Mouse (Mus musculus) thymus, postnatal 0 days (tissue): ENCODE measurements around the gene Mmd2. TPM values are rescaled to one million over a fixed set of nuclear protein-coding genes. Genes with fewer than 3 reads are reported as not detected.

Experiments
- DNase-seq: peaks from one replicate; pipeline ENCODE4 v3.0.0-alpha.2; 2015; ENCODE audit warnings: low spot score
- polyA plus RNA-seq: library from polyadenylated mRNA; unstranded; fragments of >200 nt; fragmentation: Nextera tagmentation; extraction: Ambion mirVana; gene quantifications from 2 replicates; pipeline ENCODE4 v1.2.1, GENCODE M21; 2015

Mmd2 gene
- polyA plus RNA-seq, 1 experiment from 2014 or later: 0.07 TPM

DNA sequence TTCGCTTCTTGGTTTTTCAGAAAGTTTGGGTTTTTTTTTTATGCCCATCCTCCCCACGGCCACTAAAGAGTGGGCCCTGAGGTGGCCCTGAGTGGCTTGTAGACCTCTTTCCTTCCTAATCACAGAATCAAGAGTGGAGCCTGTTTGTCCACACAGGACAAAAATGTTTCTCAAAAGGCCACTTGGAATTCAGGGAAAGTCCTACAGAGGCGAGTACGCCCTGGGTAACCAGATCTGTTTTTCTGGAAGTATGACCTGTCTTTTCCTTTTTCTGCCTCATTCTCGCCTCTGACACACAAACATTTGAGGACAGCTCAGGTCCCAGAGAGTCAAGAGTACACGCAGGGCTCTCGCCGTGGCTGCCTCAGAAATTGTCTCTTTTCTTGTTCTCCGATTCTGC is 59.2 kb downstream of the Mmd2 start:
- no peak for DNase-seq

GRCm38 (mm10) chr5:142547066-142547465 is 61.5 kb downstream of the Mmd2 start:
- DNase-seq: no peak

- DNase-seq: no peak
Measured at GRCm38 (mm10) chr5:142546344-142546743, 62.3 kb downstream of the Mmd2 start.

GRCm38 (mm10) chr5:142545014-142545795 is 63.4 kb downstream of the Mmd2 start:
- no peak for DNase-seq

- DNase-seq: no peak
Measured at GRCm38 (mm10) chr5:142537286-142537685, 71.3 kb downstream of the Mmd2 start.

GRCm38 (mm10) chr5:142535388-142535787 is 73.2 kb downstream of the Mmd2 start:
- no peak for DNase-seq

DNA sequence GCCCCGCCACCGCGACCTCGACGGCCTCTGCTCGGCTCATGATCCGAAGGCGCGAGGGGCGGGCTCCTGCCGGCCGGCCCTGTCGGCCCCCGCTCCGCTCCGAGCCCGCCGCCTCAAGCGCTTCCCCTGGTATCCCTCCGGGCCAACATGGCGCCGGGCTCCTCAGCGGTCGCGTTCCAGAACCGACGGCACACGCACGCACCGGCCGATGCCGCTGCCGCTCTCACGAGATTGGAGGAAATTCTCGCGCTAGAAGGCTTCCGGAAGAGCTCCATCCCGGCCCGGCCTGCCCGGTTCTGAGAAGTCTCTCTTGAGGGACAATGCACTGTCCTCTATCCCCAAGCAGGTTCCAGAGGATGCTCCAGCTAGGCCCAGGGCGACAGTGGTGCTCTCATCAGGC is 78.7 kb downstream of the Mmd2 start, which contains the start of gene Papolb:
Papolb (minus strand) TSS at position 162 of the 400 bp plus-strand sequence.
- DNase-seq: no peak

DNA sequence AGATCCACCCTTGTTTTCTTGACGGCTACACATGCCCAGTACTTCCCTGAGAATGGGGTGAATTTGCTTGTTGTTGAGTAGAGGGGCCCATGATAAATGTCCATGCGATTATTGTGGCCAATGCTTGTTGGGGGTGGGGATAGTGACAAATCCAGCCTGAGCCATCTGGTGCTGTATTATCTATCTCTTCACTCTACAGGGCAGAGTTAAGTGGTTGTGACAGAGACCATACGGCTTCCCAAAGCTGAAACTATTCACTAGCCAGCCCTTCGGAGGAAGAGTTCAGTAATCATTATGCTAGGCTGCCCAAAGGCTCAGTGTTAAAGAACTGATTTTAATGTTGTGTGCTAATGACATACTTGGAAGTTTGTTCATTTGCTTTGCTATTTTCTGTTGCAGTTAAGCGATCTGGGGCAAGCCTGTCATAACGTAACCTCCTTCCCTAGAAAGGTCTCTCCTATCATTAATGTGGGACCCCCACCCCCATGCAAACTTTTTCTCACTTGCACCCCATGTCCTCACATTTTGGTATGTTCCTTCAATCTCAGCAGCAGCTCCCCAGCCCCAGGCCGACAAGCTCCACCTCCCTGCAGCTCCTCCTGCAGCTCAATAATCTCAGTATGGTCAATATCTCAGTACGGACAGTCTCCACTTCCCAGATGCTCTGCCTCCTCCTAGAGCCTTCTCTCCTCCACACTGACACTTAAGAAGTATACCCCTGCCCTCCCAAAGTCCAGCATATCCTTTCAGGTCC is 83.7 kb downstream of the Mmd2 start:
- DNase-seq: no peak

- no peak for DNase-seq
Measured at GRCm38 (mm10) chr5:142521195-142521866, 87.3 kb downstream of the Mmd2 start.

DNA sequence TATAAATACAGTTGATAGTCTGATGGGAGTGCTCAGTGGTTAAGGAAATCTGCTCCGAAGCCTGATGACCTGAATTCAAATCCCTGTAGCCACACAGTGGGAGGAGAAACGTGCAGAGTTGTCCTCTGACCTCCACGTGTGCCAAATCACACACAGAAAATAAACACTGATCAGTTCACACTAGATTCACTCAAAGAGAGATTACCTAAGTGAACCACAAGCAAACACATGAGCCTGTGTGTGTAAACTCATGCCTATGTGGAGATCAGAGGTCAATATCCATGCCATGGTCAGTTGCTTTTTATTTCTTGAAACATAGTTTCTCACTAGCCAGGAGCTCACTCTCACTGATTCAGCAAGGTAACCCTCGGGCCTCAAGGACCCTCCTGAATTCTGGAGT is 88.2 kb downstream of the Mmd2 start:
- DNase-seq: no peak

DNA sequence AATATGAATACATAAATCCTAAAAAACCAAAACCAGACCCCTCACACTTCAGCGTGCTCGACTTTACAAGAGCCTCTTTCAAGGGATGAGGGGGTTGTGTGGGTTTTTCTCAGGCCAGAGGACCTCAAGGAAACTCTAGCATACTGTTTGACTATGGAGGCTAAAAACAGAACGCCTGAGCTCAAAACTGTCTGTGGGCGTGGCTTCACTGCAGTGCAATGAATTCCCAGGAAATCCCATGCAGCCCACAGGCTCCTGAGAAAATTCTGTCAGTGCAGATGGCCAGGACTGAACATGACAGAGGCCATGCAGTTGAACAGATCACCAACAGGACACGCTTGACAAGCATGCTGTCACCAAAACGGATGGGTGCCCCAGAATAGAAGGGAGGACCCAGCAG is 89.6 kb downstream of the Mmd2 start:
- no peak for DNase-seq

Other genes starting within 250 kb of the Mmd2 start
- 2.9 and 5.1 TPM in 2 replicates for gene Foxk1, start 207.3 kb downstream of the Mmd2 start, polyA plus RNA-seq
- gene Ap5z1, start 144.9 kb downstream of the Mmd2 start, polyA plus RNA-seq: 8.1 and 9.3 TPM in 2 replicates
- gene Papolb, start 78.7 kb downstream of the Mmd2 start, polyA plus RNA-seq: not detected in 2 replicates
- 0.39 and 0.44 TPM in 2 replicates for gene Radil, start 57.7 kb downstream of the Mmd2 start, polyA plus RNA-seq
- 30.7 and 31.9 TPM in 2 replicates for gene Wipi2, start 18.9 kb upstream of the Mmd2 start, polyA plus RNA-seq
- 0.44 and 0.59 TPM in 2 replicates for gene Slc29a4, start 83.7 kb upstream of the Mmd2 start, polyA plus RNA-seq
- 6.9 and 9.6 TPM in 2 replicates for gene Tnrc18, start 208.9 kb upstream of the Mmd2 start, polyA plus RNA-seq